Mouse (Mus musculus) forelimb bud, embryonic 11.5 days (tissue): ENCODE data around the gene Oxa1l.

ENCODE experiments used
- DNase-seq: peaks from one replicate; pipeline ENCODE4 v3.0.0-alpha.2; 2012; ENCODE audit warnings: low read depth, low spot score

The Oxa1l gene

DNA sequence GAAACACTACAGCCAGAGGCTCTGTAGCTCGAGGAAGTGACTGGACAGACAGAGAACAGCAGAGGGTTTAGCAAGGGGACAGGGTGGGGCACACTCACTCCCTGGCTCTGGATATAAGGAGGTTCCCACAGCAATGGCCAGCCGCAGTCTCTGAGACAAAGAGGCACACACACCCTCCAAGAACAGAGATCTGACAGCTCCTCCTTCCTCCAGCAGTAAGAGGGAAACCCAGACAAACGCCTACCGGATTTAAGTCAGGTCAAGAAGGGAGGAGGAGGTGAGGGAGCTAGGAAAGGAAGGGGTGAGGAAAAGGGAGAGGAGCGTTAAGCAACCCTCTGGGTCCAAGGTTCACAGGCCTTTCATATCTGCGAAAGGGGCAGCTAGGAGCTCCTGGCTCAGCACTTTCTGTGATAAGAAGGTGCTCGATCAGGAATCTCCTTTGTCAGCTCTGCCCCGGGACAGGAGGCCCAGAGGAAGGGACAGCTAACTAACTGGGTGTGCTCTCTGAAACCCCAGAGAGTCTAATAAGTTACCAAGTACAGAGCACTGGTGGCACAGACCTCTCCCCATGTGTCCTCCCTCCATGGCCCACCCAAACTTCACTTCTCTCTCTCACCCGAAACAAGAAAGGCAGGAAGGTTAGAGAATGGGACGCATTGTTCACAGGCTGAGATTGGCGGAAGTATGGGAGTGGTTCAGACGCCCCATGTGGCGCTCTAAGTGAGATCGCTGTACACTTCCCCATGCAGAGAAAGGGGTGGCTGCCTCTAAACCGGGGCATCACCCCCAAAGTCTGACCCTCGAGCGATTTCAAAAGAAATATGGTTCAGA is 49.6 kb downstream of the Oxa1l start:
- no peak for DNase-seq

- no peak for DNase-seq
Measured at GRCm38 (mm10) chr14:54412000-54412576, 51.5 kb downstream of the Oxa1l start.

DNA sequence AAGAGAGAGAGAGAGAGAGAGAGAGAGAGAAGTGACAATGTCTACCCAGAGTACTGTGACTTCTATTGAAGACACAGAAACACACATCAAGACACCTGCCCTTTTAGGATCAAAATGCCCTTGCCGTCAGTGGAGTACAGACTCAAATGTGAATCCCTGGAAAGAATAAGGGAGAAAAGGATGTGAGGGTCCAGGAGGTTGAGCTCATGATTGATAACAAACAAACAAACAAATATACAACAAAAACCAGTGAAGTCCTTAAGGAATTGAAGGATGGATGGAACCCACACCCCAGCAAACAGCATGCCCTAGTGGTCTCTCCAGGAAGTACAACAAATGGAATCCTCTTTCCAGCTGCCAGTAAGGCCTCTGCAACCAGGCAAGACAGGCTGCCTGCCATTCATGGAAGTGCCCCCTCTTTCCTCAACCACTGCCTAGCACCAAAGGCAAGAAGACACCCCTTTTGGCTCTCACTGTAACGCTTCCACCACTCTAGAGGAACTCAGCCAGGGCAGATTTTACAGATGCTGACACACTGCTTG is 52.1 kb downstream of the Oxa1l start:
- DNase-seq: no peak

DNA sequence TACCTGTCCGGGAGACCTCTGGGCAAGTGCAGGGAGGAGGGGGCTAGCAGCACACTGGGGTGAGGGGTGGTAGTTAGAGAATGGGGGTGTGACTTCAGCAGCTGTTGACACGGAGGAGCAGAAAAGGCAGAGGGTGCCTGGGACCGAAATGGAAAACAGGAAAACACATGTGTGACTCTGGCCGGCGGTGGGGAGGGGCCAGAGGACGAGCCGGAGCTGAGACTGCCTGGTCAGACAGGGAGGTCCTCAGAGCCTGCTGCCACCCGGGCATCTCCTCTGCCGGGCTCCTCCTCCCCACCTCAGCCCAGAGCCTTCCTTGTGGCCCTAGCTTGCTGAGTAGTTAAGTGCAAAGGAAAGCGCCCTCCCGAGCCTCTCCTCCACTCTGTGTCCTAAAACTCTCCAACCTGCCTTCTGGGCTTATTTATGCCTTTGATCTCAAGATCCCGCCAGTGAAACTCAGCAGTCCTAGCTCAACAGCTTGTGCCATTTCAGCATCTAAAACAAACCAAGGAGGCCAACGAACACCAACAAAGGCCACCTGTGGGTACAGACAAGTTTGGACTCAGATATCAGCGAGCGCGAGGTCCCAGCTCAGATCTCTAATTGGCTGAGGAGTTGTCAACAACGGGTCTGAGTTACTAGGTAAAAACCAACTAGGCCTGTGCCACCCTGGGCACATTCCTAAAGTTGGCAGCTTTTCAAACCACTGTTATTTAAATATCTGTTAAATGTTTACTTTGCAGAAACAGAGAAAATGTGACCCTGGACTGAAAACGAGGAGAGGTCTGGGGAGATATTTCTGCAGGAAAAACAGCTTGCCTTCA is 53.5 kb downstream of the Oxa1l start:
- DNase-seq: no peak

DNA sequence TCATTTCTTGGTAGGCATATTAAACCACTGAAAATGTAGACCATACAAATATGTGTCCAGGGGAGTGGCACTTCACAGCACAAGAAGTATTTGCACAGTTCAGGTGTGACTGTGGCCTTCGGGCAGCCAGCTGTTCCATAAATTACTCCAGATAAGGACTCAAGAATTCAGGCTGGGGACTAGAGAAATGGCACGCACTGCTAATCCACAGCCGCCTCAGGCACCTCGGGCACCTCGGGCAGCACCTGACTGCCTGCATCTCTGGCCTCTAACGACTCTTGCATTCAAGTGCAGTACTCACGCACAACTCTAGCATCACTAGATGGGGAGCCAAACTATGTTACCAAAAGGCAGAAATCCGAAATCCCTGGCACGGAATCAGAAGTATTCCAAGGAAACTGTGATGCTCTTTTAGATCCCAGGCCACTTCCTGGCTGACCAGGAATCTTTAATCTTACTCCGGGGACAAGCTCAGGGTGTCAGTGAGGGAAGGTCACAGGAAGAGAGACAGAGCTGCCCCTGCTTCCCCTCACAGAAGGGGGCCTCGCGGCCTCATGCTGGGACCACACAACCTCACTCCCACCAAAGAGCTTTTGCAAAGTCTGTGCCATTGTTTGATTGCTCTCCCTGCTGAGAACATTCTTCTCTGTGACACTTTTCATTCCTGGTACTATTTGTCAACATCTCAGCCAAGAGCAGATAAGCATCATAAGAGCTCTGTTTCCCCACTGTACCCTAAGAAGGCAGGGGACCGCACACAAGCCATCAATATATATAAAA is 54.8 kb downstream of the Oxa1l start:
- no peak for DNase-seq

DNA sequence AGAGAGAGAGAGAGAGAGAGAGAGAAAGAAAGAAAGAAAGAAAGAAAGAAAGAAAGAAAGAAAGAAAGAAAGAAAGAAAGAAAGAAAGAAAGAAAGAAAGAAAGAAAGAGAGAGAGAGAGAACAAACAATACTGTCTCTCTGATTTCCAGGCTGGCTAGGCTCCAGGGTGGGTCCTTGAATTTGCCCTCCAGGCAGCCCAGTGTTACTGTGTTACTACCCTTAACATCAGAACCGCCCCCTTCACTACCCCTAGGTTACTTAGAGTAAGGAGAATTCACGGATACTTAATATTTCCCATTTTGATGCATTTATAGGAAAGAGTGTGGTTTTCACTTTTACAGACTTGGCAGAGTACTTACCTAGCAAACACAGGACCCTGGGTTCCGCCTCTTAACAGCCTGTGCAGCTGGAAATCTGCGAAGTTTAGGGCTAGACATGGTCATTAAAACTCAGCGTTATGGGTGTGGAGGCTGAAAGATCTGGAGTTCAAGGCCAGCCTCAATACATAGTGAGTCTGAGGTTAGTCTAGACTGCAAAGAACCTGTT is 55.7 kb downstream of the Oxa1l start:
- DNase-seq: no peak

GRCm38 (mm10) chr14:54416830-54417229 is 56.2 kb downstream of the Oxa1l start:
- no peak for DNase-seq

DNA sequence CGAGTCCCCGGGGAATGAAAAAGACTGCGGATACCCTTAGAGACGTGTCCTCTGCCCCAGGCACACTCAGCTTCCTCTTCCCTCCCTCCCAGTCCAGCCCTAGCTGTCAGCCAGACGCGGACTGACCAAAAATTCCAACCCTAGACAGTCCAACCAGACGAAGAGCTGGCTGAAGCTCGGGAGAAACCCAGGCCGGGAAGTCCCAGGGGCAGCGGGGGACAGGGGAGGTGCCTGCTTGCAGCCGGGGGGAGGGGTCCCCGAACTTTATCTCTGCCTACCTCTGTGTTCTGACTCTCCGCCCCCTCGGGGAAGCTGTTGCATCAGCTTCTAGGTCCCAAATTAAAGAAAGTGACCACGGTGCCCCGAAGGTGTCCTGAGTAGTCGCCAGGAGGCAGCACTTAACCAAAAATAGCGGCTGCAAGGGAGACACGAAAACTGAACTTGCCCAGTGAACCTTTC is 57.0 kb downstream of the Oxa1l start, which contains the start of gene Slc7a7:
Gene Slc7a7, minus strand, starts transcription at position 158 of the 459 bp plus-strand sequence.
- no peak for DNase-seq
